Mouse (Mus musculus) spleen, embryonic (tissue): ENCODE measurements at regions not wholly inside any gene's neighbourhood (a gene's known extent, or its start where the extent isn't known, plus 50 kb on each side); places are given as distances from the start of the nearest gene placed in this dataset.
"Not testable (repeated sequence)": the region's sequence is repeated elsewhere in the genome, so short reads cannot be mapped to it uniquely, and the experiment has no call there.

ENCODE experiments used
- CTCF ChIA-PET: fragments of 350-600 bp; sonication (Branson Sonifier 250); formaldehyde crosslinking; loops from one replicate; lab custom pipeline; 2022; lab: Charles Lee

DNA sequence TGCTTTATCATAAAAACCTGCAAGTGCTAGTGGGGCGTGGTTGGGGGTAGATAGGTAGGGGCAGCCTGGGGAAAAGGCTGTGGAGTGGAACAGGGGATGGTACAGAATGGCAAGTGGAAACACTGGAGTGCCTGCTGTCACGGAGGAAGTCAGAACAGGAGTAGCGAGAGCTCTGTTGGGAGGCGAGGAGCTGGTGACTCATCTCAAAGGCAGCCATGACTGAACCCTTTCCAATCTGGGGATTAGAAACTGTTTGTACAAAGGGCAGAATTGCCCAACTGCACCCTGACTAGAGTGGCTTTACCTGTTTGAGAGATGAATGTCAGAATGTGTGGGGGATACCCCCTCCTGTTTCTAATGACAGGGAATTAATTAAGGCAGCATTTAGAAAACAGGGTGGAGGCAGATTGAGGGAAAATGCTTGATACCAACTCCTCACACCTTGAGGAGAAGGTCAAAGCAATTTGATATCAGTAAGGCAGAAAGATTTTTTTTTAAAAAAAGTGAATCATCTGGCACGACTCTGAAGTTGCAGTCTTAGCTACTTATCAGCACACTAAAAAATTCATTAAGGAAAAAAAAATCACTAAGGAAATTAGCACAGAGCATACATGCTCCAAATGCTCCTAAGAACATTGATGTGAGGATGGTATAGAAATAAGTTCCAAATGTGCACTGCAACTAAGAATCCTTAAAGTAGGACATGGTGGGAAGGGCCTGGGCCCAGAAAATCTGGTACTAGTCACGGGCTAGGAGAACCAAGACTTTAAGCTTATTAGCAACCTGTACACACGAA, 54.7 kb upstream of the Usp25 start:
- CTCF ChIA-PET: no interaction called here

DNA sequence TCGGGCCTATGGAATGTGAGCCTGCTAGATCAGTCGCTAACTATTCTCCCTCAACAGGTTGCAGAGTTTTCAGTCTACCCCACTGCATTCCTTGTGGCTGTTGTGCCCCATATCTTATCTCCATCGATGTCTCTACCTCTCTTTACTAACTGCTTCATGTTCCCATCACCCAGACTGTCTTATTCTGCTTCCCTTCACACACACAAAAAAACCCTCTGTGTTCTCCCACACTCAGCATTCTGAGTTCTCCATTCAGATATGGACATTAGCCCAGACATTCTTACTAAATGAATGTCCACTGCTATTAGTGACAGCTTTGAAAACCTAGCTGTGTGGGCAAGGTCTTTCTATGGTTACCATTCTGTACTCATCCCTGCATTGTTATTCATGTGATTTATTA, 56.0 kb upstream of the Usp25 start:
- CTCF ChIA-PET: no interaction called here

DNA sequence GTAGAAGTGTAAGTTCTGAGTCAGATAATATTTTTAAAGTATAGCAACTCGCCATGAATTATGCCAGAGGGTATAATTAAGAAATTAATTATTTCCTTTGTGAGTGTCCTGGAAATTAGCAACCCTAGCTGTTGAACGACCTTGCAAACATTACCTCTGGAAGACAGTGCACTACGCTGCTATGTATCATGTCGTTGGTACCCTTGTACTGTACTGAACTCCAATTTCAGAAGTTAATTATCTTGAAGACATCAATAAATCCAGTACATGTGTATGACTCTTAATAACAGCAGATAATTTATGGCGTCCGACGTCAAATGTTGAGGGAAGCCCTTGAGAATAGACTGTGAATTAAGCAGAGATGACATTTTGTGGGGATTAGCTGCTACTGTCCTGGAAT, 56.4 kb upstream of the Usp25 start:
- CTCF ChIA-PET: no interaction called here

DNA sequence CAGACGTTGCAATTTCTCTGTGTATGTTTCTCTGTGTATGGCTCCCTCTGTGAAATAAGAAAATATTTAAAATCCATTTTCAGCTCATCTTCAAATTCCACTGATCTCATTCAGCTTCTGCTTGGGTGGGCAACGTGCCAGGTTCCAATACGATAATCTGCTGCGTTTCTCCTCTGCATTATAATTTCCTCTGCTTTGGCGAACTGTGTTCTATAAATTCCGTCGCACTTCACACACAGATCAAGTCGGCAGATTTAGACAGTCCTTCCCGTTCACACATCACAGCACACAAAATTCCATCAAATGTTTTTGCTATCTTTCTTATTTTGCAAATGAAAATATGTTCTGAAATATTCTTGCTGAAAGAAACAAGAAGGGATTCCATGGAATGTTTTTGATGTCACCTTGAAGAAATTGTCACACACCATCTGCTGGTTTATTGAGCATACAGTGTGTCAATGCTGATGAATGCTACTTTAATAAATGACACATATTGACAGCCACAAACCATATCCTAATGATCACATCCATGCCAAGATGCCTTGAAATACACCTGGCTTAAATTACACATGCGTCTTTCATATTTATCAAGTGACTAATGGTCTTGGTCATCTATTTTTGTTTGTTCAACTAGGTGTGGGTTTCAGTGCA, 62.5 kb upstream of the Usp25 start:
- CTCF ChIA-PET: no interaction called here

DNA sequence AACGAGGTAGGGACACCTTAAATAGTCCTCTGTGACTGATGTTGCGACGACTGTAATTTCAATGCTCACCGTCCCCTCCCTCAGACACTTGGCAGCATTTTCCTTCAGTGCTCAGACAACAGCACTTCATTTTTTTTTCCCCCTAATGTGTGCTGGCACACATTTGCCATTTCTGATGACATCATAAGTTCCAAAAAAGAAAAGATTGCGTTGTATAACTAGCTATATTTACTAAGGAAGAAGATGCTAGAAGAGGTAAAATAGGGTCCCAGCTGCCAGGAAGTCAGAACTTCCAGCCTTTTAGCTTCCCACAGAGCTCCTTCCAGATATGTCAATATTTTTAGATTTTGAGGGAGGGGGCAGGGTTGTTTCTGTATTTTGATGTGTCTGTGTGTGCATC, 66.5 kb upstream of the Usp25 start:
- CTCF ChIA-PET: no interaction called here

DNA sequence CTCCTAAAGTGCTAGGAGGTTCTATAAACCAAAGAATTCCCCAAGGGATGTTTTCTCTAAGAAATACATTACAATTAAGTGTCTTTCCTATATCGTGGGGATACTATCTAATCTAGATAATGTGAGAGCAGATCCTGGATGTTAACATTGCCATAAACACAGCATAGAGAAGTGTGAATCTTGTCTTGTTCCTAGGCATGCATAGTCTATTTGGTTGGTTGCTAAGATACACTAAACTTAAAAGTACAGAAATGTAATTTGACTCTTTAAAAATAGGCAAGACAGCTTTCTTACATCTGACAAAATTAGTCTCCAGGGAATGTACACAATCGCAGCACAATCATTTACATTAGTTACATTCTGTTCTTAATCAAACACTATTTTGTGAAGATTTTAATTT, 75.4 kb upstream of the Usp25 start:
- CTCF ChIA-PET: no interaction called here

DNA sequence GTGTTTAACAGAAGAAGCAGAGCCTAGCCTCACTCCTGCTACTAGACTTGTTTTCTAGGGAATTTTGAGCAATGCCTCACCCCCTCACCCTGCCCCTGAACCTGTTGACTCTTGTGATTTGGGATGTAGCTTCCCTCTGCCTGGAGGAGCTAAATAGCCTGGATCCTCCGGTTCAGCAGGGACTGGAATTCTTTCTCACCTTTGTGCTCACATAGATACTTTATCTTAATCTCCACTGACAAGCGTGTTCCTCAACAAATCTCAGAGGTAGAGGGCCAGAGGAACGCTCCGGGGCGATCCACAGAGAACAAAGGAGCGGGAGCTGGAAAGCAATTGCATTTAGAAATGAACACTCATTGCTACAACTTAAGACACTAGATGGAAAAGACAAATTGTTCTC, 85.6 kb upstream of the Usp25 start:
- CTCF ChIA-PET: no interaction called here

DNA sequence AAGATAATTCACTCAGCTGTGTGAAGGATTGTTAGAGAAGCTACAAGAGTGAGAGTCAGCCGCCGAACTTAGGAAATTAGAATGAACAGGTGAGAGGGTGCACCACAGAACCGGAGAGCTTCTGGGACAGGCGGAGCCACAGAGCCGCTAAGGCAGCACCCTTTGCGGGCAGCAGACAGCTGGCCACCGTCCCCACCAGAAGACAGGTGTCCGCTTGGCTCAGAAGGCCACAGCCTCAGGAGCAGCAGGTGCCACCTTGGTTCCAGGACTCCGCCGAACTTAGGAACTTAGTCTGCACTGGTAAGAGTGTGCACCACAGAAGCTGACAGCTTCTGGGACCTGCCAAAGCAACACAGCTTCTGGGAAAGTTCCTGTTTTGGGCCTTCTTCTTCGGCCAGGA, 93.4 kb upstream of the Usp25 start:
- CTCF ChIA-PET: not testable (repeated sequence)

DNA sequence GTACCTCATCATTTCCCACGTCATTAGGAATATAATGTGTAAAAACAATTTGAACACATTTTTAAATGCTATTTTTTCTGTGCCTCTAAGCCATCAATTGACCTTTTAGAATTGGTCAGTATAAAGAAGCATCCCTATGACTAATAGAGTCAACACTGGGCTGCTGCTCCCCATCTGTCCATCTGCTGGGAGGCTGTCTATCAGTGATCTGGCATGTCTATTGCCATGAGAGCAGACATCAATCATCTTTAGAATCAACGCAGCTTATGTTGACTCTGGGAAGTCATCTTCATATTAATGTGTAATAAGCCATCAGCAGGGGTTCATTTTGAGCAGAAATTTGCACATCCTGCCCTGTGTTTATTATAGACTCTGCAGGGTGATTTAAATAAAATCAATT, 94.9 kb upstream of the Usp25 start:
- CTCF ChIA-PET: no interaction called here

DNA sequence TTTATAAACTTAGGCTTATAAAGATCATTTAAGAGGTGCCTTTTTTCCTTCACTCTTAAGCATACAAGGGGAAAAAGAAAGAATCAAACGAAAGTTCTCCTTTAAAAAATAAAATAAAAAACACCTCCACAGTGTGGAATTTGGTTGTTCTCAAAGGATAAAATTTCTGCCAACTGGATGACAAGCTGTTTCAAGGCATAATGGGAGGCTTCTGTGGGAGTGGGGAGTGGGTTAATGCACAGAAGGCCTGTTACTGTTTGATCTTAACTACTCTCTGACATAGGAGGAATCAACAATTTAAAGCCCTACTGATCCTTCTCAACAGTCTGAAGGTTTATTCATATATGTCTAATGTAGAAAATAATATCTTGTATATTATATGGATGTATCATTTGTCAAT, 99.2 kb upstream of the Usp25 start:
- CTCF ChIA-PET: no interaction called here

DNA sequence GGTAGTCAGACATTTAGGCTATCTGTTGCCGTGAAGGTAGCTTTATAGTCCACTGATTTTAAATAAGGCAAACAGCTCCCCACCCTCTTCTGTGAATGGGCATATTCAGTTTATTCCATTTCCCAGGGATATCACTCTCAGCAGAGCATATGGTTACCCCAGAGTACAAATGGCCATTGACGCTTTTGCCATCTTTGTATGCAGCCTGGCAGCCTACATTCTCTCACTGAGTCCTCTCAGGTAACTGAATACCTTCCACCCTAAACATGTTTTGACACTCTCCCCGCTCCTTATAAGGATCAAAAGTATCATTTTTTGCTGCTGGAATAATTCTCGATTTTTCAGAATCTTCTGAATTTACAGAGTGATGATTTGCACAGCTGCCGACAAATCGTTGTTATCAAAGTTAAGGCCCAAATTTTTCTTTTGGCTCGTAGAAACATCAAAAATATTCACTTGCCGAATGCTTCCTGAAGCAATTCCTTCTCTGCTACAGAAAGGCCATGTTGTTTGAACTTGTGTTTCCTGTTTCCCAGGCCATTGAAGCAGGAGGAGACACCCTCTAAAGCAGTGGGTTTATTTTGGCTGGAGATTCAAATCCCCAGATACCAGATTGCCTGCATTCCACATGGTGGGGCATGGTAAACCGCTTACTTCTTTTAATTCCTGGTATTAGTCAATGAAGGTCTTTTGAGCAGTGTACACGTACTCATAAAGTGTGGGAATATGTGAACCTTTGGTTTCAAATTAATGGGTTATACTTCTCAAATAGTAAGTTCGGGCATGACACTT, 108.1 kb upstream of the Usp25 start:
- CTCF ChIA-PET: no interaction called here

DNA sequence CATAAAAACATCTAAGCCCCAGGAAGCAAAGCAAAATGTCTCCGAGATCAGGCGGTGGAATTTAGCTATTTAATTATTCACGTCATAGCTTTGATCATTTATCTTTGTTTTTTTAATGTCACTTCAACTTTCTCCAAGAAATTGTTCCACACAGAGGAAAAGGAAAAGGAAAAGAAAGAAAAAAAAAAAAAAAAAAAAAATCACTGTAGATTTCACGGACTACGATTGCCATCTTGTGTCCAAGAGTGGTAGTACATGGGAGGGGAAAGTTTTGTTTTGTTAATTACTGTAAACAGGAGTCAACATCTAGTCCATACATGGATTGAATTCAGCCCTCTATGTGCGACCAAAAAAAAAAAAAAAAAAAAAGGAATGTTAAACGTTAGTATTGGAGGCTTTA, 114.4 kb upstream of the Usp25 start:
- CTCF ChIA-PET: interaction anchor here (0.5 to 0.7 kb wide), 6 partner anchors 26 to 1286 kb away, joined by 3 to 6 read pairs (median 4); no protein-coding TSS in a partner anchor

DNA sequence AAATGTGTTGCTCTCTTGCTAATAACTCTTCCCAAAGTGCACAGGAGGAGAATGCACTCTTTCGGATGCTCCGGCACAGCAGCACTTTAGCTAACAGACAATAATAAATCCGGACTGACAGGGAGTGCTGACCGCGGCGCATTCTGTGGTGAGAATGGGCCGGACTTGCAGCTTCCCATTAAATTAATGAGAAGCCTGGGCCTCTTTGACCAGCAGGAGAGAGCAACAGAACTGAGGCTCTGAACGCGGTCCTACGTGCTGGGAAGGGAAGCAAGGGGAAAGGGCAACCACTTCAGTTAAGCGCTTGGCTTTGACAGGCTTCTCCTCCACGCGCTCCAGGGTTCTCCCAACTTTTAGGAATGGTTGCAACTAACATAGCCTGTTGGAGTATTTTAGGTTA, 117.2 kb upstream of the Usp25 start:
- CTCF ChIA-PET: no interaction called here

DNA sequence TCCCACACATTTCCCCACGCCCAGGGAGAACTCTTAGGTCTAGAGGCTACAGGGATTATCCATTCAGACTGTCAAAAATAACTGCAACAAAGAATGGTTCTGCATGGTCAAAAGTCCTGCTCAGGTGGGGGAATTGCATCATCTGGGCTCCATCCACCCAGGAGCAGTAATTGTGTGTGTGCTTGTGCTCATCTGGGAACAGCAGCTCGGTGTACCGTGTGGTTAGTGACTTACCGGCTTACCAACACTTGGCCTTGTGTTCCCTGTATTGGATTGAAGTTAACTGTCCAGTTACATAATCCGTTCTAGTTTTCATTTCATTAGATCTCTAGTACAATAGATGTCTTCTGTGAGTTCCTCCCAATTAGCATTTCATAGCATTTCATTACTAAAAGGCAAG, 117.7 kb upstream of the Usp25 start:
- CTCF ChIA-PET: no interaction called here

DNA sequence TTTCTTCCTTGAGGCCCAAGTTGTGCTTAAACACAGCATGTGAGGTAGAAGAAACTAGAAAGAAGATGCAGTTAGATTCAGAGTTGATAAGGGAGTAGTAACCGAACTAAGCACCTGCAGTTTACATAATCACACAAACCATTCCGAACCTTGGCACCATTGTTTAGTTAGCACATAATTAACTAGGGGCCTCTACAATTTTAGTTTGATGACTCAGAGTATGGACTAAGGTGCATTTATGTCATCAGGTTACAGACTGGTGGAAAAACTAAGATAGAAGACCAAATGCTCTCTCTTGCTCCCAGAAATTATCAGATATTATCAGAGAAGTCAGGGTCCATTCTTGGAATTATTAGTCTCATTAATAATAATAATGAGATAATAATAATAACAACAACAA, 134.9 kb upstream of the Usp25 start:
- CTCF ChIA-PET: no interaction called here

DNA sequence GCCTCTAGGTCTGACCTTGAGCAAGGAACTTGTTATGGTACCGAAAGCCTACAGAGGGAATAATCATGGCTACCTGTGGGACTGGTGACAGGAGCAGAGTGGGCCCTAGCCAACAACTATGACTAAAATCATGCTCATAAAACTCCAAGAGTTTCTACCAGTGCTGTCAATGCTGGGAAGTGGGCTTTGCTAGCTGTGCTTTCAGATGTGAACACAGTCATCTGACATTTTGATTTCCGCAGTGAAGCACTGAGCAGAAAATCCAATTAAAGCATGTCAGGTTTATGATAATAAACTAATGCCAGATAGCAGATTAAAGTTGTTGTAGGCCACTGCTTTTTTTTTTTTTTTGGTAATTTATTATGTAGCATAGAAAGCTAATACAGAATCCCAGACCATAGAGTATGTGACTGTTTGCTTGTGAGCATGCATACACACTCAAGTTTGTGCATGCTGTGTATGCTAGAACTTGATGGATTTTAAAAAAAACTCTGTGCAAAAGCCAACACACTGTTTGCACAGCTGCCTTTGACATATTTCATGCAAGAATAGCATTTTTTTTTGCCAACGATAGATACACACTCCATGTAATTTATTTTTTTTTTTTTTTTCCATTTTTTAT, 138.0 kb upstream of the Usp25 start:
- CTCF ChIA-PET: interaction anchor here (0.7 kb wide), 1 partner anchor 99 kb away, joined by 5 read pairs; no protein-coding TSS in a partner anchor

DNA sequence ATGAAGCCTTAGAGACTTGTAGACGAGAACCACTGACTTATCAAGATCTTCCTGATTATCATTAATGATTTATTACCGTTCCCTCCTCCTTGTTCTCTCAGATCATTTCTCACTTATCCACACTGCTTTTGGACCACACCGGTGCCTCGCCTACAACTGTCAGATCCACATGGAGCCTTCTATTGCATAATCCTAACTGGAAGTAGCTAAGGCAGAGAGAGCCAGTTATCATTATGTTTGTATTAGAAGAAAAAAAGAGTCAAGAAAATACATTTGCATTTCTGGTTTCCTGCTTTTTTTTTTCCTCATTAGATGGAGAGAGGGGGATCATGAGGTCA, 147.1 kb upstream of the Usp25 start:
- CTCF ChIA-PET: no interaction called here

DNA sequence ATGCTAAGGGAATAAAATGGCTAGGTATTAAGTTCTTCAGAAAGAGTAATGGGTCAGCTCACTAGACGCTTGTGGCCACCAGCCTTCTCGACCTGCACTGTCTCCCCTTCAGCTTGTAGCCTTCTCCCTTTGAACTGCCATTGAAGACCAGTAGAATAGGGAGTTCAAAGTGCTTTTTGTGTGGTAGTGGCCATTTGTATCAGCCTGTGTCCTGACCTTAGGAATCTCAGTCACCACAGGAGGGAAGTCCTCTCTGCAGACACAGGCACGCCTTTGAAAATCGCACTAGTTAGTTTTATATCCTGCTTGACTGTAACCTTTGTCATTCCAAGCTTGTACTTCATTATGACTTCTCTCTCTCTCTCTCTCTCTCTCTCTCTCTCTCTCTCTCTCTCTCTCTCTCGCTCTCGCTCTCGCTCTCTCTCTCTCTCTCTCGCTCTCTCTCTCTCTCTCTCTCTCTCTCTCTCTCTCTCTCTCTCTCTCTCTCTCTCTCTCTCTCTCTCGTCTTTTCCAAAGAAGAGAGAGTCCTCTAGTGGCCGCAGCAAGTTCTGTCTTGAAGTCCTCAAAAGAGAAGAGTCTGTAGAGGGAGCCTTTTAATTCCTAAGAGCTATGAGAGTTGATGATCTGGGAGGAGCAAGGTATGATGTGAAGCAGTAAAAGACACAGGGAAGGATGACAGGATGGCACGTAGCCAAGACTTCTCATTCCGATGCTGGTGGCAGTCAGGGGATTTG, 147.6 kb upstream of the Usp25 start:
- CTCF ChIA-PET: interaction anchor here (0.7 kb wide), 1 partner anchor 720 kb away, joined by 3 read pairs; no protein-coding TSS in a partner anchor

DNA sequence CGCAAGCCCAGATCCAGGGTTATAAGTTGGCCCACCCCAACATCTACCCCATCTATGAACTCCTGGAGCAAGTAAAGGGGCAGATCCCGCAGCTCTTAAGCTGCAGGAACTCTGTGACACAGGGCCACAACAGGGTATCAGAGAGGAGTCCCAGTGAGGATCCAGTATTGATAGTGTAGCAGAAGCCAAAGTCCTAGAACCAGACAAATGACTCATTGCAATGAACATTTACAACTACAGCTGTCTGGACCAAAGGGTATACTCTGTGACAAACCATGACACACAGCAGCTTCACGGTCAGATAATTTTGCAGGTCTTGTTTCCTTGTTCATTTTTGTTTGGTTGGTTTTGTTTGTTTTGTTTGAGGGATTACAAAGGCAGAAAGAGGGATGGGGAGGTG, 149.1 kb upstream of the Usp25 start:
- CTCF ChIA-PET: no interaction called here

DNA sequence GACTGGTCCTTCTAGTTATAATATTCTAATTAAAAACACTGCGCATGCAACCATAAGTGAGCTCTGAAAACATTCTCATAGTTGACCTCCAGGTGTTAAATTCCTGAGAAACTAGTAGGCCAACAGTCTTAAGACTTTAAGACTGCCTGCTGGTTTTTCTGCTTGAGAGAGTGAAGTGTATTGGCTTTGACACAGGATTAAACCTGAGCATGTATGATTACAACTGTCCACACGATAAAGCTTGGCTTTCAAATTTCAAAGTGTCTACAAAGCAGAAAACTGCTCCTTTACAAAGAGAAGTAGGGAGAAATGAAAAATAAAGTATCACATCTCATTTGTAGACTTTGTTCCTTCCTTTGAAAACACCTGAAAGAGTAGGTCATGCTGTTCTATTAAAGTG, 157.7 kb upstream of the Usp25 start:
- CTCF ChIA-PET: no interaction called here

DNA sequence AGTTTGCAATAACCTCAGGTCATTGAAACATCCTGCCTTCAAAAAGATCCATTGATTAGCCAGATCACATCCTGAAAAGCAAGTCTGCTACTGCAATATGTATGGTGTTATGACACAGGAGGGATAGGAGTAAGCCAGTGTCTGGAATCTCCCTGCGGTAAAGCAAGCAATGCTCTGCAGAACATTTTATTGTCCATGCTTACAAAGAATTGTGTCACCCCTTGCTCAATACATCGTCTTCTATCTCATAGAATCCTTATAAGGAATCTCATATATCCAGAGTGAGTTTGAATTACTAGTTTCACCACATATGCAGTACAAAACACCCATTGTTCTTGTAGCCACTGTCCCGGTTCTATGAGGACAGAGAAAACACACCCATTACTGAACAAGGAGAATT, 162.1 kb upstream of the Usp25 start:
- CTCF ChIA-PET: no interaction called here

DNA sequence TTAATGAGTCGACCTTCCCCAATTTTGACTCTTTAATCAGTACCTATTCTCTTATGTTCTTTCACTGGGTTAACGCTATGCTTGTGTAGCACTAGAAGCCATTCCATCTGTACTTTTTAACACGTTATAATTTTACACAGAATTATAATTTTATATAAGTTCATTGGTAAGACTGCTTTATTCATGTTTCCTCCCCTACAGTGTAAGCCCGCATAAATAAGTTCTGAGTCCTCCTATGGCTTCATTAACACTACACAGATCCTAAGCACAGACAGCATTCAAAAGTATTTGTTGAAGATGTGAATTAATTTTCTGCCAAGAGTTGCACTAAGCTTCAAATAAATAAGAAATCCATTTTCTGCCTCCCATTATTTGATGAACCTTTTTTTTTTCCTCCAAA, 176.1 kb upstream of the Usp25 start:
- CTCF ChIA-PET: no interaction called here
